Mouse (Mus musculus) lung, postnatal 0 days (tissue): ENCODE measurements at regions not wholly inside any gene's neighbourhood (a gene's known extent, or its start where the extent isn't known, plus 50 kb on each side); places are given as distances from the start of the nearest gene placed in this dataset.

Experiments used
- ATAC-seq: fragments of 200-750 bp; cut with Nextera tagmentation; 2 replicates; pipeline ENCODE4 v1.8.0; 2017; ENCODE audit warnings: moderate library complexity
- DNase-seq: peaks from one replicate; pipeline ENCODE4 v3.0.0-alpha.2; 2016; ENCODE audit warnings: low spot score
- H3K27ac ChIP-seq: fragments of 300-500 bp; sonication (generic); 2 replicates; pipeline ENCODE4 v1.5.1; 2014; ENCODE audit warnings: antibody characterized with exemption, mild to moderate bottlenecking, low read length, mixed read lengths
- H3K27me3 ChIP-seq: fragments of 300-500 bp; sonication (generic); replicated peaks from 2 replicates; pipeline ENCODE4 v1.6.1; 2014; ENCODE audit warnings: low read length, mixed read lengths; ENCODE audit not compliant: insufficient read depth
- H3K36me3 ChIP-seq: fragments of 300-500 bp; sonication (generic); 2 replicates; pipeline ENCODE4 v1.6.1; 2014; ENCODE audit warnings: low read length, mixed read lengths; ENCODE audit not compliant: insufficient read depth
- H3K4me1 ChIP-seq: fragments of 300-500 bp; sonication (generic); 2 replicates; pipeline ENCODE4 v1.6.1; 2014; ENCODE audit warnings: antibody characterized with exemption, low read depth, low read length, mixed read lengths; ENCODE audit not compliant: insufficient read depth
- H3K4me2 ChIP-seq: fragments of 300-500 bp; sonication (generic); replicated peaks from 2 replicates; pipeline ENCODE4 v1.6.1; 2014; ENCODE audit warnings: low read depth, mild to moderate bottlenecking, low read length, moderate library complexity, mixed read lengths
- H3K4me3 ChIP-seq: fragments of 300-500 bp; sonication (generic); 2 replicates; pipeline ENCODE4 v1.5.1; 2014; ENCODE audit warnings: low read depth, low read length
- H3K9ac ChIP-seq: fragments of 300-500 bp; sonication (generic); replicated peaks from 2 replicates; pipeline ENCODE4 v1.6.1; 2014; ENCODE audit warnings: low read depth, mild to moderate bottlenecking
- H3K9me3 ChIP-seq: fragments of 300-500 bp; sonication (generic); 2 replicates; pipeline ENCODE4 v1.6.1; 2016; ENCODE audit warnings: low read length, mixed read lengths
- CTCF ChIP-seq: IDR thresholded peaks from 2 replicates; pipeline ENCODE4 v1.5.1; 2016; ENCODE audit warnings: antibody characterized with exemption, mild to moderate bottlenecking
- EP300 ChIP-seq: IDR thresholded peaks from 2 replicates; pipeline ENCODE4 v1.6.1; 2016; ENCODE audit warnings: antibody characterized with exemption, mild to moderate bottlenecking, control low read depth
- WGBS: fragments of 180-500 bp; shearing (Covaris S2); extraction: QIAGEN DNeasy Blood & Tissue Kit; methylation state at CpG from one replicate; pipeline ENCODE4 v1.1.7; 2014; 5-methylcytosine and 5-hydroxymethylcytosine counted together

DNA sequence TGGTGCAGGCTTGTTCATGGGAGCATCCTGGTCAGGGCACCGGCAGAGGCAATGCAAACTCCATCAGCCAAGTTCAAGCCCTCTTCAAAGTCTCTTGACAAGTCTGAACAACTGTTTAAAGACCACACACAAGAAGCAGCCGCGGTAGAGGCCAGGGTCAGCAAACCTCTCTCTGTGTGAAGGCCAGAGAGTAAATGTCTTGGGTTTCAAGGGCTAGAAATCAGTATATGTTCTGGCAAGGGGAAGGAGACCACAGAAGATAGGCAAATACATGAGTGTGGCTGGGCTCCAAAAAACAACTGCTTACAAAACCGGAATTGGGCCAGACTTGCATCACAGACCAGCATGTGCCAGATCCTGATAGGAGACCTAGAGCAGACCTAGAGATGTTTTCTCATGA lies 203.0 kb downstream of the Sptssa start:
- no peak overlapping the region for H3K4me3 ChIP-seq
- no peak overlapping the region for H3K27ac ChIP-seq
- no peak overlapping the region for H3K9ac ChIP-seq
- H3K4me2 ChIP-seq, result no peak overlapping the region
- TF ChIP-seq EP300 (no peak), CTCF (no peak)
- peaks cover under 1% of the 10 kb centered on the region; the same call in 1 of the 2 replicates for H3K27me3 ChIP-seq
- H3K36me3 ChIP-seq, result no peaks in the 10 kb centered on the region
- H3K9me3 ChIP-seq, result no peaks in the 10 kb centered on the region
- DNase-seq, result peak; percentile 82
- WGBS, result 19% methylated on average over 4 of the region's 4 CpGs
- 0 out of 2 replicates have a peak, but pooled peaks cover 6% of the 10 kb centered on the region for H3K4me1 ChIP-seq
- peak; percentile 68 for ATAC-seq

- TF ChIP-seq CTCF, result no peak
- no peak for TF ChIP-seq EP300
- DNase-seq (no peak), ATAC-seq (no peak)
- Histone ChIP-seq H3K36me3 (no peaks in the 10 kb centered on the region), H3K4me2 (no peak overlapping the region), H3K9me3 (no peaks in the 10 kb centered on the region), H3K27ac (no peak overlapping the region), H3K27me3 (peaks cover 8% of the 10 kb centered on the region), H3K4me3 (no peak overlapping the region), H3K9ac (no peak overlapping the region), H3K4me1 (0 out of 2 replicates have a peak, but pooled peaks cover 6% of the 10 kb centered on the region)
- 62% methylated on average over 10 of the region's 10 CpGs for WGBS
Measured at GRCm38 (mm10) chr12:54450369-54450768, 206.0 kb downstream of the Sptssa start.

GRCm38 (mm10) chr12:54448221-54448620 lies 208.2 kb downstream of the Sptssa start:
- ATAC-seq (no peak), DNase-seq (no peak)
- H3K36me3 ChIP-seq, result no peaks in the 10 kb centered on the region
- H3K27me3 ChIP-seq, result peaks cover 8% of the 10 kb centered on the region
- H3K9ac ChIP-seq, result no peak overlapping the region
- no peak overlapping the region for H3K27ac ChIP-seq
- H3K4me2 ChIP-seq, result no peak overlapping the region
- H3K4me1 ChIP-seq, result 0 out of 2 replicates have a peak, but pooled peaks cover 4% of the 10 kb centered on the region
- TF ChIP-seq EP300 (no peak), CTCF (no peak)
- 56% methylated on average over 2 of the region's 2 CpGs for WGBS
- no peak overlapping the region for H3K4me3 ChIP-seq
- no peaks in the 10 kb centered on the region for H3K9me3 ChIP-seq

GRCm38 (mm10) chr12:54447354-54447753 lies 209.0 kb downstream of the Sptssa start:
- Histone ChIP-seq H3K27ac (no peak overlapping the region), H3K4me2 (no peak overlapping the region), H3K4me3 (no peak overlapping the region), H3K36me3 (no peaks in the 10 kb centered on the region), H3K9me3 (no peaks in the 10 kb centered on the region), H3K27me3 (peaks cover 8% of the 10 kb centered on the region), H3K4me1 (no peaks in the 10 kb centered on the region), H3K9ac (no peak overlapping the region)
- TF ChIP-seq CTCF (no peak), EP300 (no peak)
- no peak for ATAC-seq
- no peak for DNase-seq
- 71% methylated on average over 3 of the region's 3 CpGs for WGBS

DNA sequence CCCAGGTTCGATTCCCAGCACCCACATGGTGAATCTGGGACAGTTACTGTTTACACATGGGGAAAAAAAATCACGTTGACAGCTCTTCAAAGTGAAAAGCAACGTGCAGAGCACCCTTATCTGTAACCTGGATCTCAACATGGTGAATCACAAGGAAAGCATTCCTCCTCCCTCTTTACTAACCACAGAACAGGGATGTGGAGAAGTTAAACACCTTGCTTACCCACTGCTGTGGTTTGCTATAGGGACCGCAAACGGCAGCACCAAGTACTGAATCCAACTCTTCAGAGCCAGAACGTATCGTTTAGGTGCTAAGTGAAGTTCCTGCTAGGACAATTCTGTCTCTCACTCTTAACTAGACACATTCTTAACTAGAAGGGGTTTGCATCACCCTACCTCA lies 210.0 kb downstream of the Sptssa start:
- Histone ChIP-seq H3K4me3 (no peak overlapping the region), H3K9ac (no peak overlapping the region), H3K4me2 (no peak overlapping the region), H3K27me3 (peaks cover 8% of the 10 kb centered on the region), H3K4me1 (no peaks in the 10 kb centered on the region), H3K27ac (no peak overlapping the region), H3K9me3 (no peaks in the 10 kb centered on the region), H3K36me3 (no peaks in the 10 kb centered on the region)
- ATAC-seq, result no peak
- WGBS, result 77% methylated on average over 7 of the region's 7 CpGs
- TF ChIP-seq CTCF (no peak), EP300 (no peak)
- DNase-seq, result no peak

DNA sequence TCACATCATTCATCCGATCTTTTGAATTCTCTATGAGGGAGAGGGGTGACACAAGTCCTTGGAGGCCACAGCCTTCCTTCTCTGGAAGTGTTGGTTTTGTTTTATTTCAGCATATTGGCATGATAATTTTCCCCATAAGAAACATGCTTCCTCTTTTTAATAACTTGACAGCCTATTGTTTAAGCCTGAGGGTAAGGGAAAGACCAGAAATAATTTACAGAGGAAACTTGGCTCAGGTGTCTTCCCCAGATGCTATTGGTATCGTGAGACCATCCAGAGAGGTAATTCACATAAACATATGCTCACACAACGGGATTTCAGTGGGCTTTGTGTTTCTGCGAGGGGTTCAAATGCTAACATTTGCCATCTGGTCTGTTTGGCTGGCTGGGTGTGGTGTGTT lies 212.0 kb downstream of the Sptssa start:
- ATAC-seq, result no peak
- Histone ChIP-seq H3K9ac (no peak overlapping the region), H3K27ac (no peak overlapping the region), H3K9me3 (no peaks in the 10 kb centered on the region), H3K36me3 (no peaks in the 10 kb centered on the region), H3K27me3 (peaks cover 8% of the 10 kb centered on the region), H3K4me3 (no peak overlapping the region), H3K4me2 (no peak overlapping the region), H3K4me1 (no peaks in the 10 kb centered on the region)
- TF ChIP-seq CTCF (no peak), EP300 (no peak)
- DNase-seq, result no peak
- WGBS, result 52% methylated on average over 4 of the region's 4 CpGs

DNA sequence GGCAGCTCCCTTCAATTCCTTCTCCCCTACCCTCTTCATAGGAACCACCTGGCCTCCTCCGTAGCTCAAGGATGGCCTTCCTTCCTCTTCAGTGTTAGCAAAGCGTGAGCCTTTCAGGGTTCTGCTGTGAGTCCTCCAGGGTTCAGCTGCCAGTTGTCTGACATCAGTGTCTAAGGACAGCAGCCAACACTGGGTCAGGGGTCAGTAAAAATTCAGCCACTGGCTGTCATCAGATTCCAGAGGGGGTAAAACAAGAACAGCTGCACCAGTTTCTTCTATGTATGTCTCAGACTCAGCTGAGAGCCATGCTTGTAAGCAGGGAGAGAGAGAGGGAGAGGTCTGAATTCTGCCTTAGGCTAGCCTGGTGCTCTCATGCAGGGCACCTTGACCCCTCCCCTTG lies 213.1 kb downstream of the Sptssa start:
- 29% methylated on average over 2 of the region's 2 CpGs for whole genome bisulfite sequencing
- Histone ChIP-seq H3K4me2 (no peak overlapping the region), H3K27me3 (peaks cover 8% of the 10 kb centered on the region), H3K4me1 (no peaks in the 10 kb centered on the region), H3K9me3 (no peaks in the 10 kb centered on the region), H3K9ac (no peak overlapping the region), H3K4me3 (no peak overlapping the region), H3K36me3 (no peaks in the 10 kb centered on the region), H3K27ac (no peak overlapping the region)
- TF ChIP-seq CTCF, result no peak
- no peak for TF ChIP-seq EP300
- peak; percentile 86 for ATAC-seq
- DNase-seq, result peak; percentile 77
